Mouse (Mus musculus) fat pad, adult 2 months (tissue): ENCODE data around the gene Mpz.
"Not testable (repeated sequence)": the region's sequence is repeated elsewhere in the genome, so short reads cannot be mapped to it uniquely, and the experiment has no call there.

ENCODE experiments used
- DNase-seq: peaks from one replicate; pipeline ENCODE4 v3.0.0-alpha.2; 2011; ENCODE audit warnings: low read depth, low spot score; ENCODE audit errors: extremely low read depth

The Mpz gene

GRCm38 (mm10) chr1:171124398-171124797, 26.1 kb upstream of the Mpz start:
- no peak for DNase-seq

DNA sequence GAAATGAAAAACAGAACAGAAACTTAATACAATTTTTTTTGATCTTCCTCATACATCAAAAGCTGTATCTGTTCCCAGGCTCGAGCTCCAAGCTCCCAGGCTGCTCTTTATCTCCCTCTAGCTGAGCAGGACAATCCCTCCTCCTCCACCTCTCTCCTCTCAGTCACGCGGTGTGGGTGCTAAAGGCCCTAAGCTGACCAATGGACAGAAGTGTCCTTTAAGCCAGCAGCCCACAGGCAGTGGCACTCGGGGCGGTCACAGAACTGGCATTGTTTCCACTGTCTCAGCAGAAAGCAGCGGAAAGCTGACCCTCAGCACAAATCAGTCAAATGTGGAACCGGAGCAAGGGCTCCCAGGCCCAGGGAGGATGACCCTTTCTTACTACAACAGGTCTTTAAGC, 21.3 kb upstream of the Mpz start:
- no peak for DNase-seq

DNA sequence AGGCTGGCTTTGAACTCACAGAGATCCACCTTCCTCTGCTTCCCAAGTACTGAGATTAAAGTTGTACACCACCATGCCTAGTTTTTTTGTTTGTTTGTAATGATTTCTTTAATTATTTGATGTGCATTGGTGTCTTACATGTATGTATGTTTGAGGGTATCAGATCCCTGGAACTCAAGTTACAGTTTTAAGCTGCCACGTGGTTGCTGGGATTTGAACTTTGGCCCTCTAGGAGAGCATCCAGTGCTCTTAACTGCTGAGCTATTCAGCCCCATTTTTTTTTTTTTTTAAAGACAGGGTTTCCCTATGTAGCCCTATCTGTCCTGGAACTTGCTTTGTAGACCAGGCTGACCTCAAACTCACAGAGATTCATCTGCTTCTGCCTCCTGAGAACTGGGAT, 19.5 kb upstream of the Mpz start:
- DNase-seq = no peak

- DNase-seq = no peak
Measured at GRCm38 (mm10) chr1:171135600-171135999, 14.9 kb upstream of the Mpz start.

DNA sequence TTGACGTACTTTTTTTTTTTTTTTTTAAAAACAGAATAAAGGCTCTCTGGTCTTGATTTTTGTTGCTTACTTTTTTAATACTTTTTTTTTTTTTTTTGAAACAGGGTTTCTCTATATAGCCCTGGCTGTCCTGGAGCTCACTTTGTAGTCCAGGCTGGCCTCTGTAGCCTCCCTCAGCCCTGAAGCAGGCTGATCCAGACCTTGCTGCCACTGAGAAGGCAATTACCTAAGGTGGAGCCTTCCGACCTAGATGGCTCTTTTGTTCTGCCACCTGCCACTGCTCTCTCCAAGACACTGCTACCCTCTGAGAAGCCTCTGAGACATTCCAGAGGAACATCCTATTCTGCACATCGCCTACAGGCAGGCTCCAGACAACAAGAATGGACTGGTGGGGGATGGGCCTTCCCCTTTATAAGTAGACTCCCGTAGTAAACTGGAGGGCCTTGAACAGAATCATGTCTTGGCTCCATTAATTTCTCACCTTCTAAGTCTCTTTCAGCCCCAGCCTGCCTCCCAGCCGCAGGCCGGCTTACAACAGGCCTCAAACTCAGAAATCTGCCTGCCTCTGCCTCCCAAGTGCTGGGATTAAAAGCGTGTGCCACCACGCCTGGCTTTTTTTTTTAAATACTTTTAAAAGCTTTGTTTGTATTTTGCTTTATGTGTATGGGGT, 12.9 kb upstream of the Mpz start:
- DNase-seq = not testable (repeated sequence)

- not testable (repeated sequence) for DNase-seq
Measured at GRCm38 (mm10) chr1:171142981-171143380, 7.5 kb upstream of the Mpz start.

GRCm38 (mm10) chr1:171150838-171151391, 404 bp downstream of the Mpz start:
- DNase-seq = no peak

- no peak for DNase-seq
Measured at GRCm38 (mm10) chr1:171151966-171152365, 1.5 kb downstream of the Mpz start.

DNA sequence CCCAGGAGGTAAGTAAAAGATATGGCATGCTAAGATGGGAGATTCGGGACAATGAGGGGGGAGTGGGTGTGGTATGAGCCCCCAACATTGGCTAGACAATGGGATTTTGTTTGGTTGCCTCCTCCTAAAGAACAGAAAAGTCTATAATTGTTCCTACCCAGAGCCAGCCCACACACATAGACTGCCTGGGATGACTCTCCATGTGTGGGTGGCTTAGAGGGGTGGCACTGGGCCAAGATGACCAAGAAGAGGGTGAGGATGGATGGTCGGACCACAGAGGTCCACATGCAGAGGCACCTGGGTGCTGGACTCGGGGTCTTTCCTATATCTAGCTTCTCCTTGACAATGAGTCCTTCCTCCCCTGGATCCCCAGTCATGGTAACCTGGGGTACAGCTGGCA, 6.1 kb downstream of the Mpz start:
- DNase-seq = no peak

- DNase-seq = no peak
Measured at GRCm38 (mm10) chr1:171157965-171158364, 7.5 kb downstream of the Mpz start.

GRCm38 (mm10) chr1:171159485-171159975, 9.0 kb downstream of the Mpz start:
- DNase-seq = no peak

DNA sequence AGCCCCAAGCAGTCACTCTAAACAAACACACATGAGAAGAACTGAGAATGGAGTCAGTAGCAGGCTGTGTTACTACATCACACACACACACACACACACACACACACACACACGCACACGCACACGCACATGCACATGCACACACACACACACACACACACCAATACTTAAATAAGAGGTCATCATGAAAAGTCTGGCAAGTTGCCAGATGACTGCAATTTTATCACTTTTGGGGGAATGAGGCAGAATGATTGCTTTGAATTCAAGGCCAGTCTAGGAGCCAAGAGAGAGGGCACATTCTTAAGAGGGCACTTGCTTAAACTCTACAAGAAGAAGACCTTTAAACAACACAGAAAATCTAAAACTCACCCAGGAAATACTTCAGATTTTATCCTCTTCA, 12.0 kb downstream of the Mpz start:
- no peak for DNase-seq

DNA sequence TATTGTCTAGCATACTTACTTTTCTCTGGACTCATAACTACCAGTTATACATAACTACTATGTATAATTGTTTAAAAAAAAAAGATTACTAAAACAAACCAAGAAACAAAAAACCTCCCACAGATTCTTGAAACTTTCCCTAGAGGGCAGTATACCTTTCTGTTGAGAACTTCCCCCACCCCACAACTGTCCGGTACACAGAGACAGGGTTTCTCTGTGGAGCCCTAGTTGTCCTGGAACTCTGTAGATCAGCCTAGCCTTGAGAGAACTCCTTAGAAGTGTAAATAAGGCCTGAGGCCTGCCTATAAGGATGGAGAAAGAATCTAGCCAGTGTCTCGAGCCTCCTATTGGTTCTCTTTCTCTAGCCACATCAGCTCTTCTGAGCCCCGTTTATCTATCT, 13.7 kb downstream of the Mpz start:
- no peak for DNase-seq

DNA sequence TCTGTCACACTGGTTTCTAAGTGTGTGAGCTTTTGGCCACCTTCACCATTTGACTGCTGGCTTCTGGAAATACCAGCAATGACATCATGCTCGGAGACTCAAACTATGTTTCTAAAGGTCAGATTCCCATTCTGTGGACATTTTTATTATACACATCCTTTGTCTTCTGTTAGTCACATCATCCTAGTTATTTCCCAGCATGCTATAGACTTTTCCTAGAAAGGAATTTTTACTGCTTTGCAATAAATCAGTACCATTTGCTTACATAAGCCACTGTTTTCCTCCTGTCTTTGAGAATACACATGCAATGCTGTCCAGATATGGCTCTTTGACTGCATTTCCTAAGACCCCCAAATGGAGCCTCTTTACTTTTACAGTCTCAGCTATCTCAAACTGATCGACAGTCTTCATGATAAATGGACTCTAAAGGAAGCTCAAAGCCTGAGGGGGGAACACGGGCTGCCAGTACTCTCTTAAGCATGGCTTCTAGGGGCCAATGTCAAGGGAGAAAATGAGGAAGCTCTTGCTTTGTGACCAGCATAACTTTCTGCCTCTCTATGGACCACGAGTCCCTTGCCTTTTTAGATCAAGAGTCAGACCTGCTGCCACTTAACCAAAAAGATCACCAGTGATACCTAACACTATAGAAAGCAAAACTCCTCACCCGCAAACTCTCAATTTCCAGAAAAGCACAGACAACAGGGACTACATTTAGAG, 15.3 kb downstream of the Mpz start:
- no peak for DNase-seq

DNA sequence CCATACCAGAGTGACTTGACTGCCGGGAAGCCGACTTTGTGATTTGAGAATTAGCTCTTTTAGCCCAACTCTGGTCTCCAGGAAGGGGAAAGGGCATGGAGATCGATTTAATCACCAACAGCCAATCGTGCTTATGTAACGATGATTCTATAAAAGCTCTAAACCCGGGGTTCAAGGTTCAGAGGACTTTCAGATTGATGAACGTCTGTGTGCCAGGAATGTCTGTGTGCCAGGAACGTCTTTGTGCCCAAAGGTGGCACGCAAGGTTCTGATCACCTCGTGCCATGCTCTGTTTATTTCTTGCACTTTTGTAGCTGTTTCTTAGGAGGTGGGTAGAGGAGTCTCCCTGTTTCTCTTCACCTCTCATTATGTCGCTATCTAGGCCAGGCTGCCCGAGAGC, 18.4 kb downstream of the Mpz start:
- DNase-seq = no peak

- no peak for DNase-seq
Measured at GRCm38 (mm10) chr1:171169913-171170312, 19.4 kb downstream of the Mpz start.

GRCm38 (mm10) chr1:171171138-171171537, 20.6 kb downstream of the Mpz start:
- DNase-seq = no peak

DNA sequence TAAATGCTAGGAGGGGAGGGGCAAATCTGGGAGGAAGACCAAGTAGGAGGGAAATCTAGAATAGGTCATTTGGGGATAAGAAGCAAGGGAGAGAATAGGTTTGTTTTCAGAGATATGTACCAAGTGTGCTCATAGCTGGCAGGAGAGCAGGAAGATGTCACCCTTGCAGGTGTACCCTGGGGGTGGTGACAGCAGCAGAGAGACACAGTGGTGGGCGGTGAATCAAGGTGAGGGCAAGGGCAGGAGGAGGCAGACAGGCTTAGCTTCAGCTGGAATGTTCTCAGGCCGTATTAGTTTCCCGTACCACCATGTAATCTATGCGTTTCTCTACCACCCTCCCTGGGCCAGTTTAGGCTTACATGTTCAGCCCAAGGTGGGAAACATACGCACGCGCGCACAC, 22.3 kb downstream of the Mpz start:
- DNase-seq = no peak

- no peak for DNase-seq
Measured at GRCm38 (mm10) chr1:171179487-171180171, 29.1 kb downstream of the Mpz start.

DNA sequence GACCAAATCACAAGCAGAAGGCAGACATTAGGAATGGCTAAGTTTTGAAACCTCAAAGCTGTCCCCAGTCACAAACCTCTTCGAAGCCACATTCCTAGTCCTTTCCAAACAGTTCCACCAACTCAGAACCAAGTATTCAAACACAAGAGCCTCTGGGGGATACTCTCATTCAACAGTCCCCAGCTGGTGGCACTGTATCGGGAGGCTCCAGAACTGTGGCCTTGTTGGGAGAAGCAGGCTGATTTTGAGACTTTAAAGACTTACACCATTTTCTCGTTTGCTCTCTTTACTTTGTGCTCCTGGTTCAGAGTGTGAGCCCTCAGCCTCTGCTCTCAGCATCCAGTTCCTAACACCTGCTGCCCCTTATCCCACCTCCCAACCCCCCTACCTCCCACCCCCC, 32.5 kb downstream of the Mpz start:
- no peak for DNase-seq

GRCm38 (mm10) chr1:171183620-171184019, 33.1 kb downstream of the Mpz start:
- no peak for DNase-seq

GRCm38 (mm10) chr1:171184314-171184713, 33.8 kb downstream of the Mpz start:
- peak; percentile 10 for DNase-seq
